Mouse (Mus musculus) kidney, adult 8-10 months (tissue): ENCODE measurements around the gene Farp1.
A peak's percentile ranks its signal among the peaks of the same experiment; 100 is the strongest.
"Not testable (repeated sequence)": the region's sequence is repeated elsewhere in the genome, so short reads cannot be mapped to it uniquely, and the experiment has no call there.

Experiments
- DNase-seq, 2 experiments: peaks; one replicate each; pipeline ENCODE4 v3.0.0; 2022

The Farp1 gene

GRCm38 (mm10) chr14:121034973-121035662 is at the start of gene Farp1:
TSS of gene Farp1 (plus strand) at chr14:121035200.
- DNase-seq, result peak; percentile 87 to 93

GRCm38 (mm10) chr14:120989126-120989525 is 45.9 kb upstream of the Farp1 start:
- DNase-seq, result no peak

DNA sequence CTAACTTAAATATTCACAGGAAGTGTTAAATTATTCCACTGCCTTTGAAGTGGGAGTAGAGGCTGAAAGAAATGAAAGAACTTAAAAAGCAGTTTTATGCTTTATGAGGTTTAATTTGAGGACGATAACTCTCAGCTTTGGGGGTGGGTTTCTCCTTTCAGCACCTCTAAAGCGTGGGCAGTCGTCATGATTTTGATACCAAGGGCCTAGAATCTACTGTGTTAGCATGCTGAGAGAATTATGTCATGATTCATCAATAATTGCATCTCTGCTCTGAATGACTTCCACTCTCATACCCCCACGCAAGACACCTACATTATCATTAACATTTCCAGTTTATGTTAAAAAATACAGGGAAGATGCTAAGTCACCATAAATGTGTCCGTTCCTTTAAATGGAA is 37.3 kb upstream of the Farp1 start:
- no peak for DNase-seq

- DNase-seq, result peak in 1 of 2 experiments; percentile 11
Observed at GRCm38 (mm10) chr14:121000561-121001340, 34.2 kb upstream of the Farp1 start.

- no peak for DNase-seq
Observed at GRCm38 (mm10) chr14:121005621-121006020, 29.4 kb upstream of the Farp1 start.

GRCm38 (mm10) chr14:121006021-121006420 is 29.0 kb upstream of the Farp1 start:
- no peak for DNase-seq

DNA sequence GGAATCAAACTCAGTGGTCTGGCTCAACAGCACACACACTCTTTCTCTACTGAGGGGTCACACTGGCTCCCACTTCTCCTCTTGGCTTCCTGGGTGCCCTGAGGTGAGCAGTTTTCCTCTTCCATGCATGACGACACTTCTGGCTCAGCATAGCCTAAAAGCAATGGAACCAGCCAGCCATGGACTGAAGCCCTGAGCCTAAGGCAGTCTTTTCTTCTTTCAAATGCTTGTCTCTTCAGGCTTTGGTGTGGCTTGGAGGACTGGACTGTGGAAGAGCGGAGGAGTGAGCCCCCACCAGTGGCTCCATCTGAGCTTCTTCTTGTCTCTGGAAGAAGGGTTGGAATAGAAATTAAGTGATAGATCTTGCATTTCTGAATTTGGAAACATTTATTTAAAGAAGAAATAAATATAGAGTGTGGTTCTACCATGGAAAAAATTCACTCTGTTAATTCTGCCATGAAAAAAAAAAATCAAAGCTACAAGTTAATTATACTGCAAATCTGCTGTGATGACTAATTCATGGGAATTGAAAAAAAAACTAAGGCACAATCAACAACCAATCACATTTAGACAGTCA is 19.8 kb upstream of the Farp1 start:
- no peak for DNase-seq

DNA sequence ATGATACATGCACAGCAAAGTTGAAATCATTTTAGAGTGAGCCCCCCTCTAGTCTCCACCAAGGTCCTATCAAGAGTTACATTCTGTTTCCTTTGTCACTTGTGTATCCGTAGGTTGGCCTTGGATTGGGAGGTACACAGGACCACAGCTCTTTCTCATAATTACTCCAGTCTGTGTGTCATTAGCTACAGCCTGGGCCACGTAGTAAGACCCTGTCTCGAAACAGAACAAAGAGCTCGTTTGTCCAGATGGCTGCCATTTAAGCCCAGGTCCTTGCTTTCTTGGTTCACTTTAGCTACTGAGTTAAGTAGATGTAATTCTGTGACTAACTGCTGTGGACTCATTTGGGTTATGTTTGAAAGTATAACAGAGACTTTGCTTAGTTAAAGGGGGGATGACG is 12.6 kb upstream of the Farp1 start:
- DNase-seq, result no peak

GRCm38 (mm10) chr14:121025381-121025780 is 9.6 kb upstream of the Farp1 start:
- no peak for DNase-seq

- no peak for DNase-seq
Observed at GRCm38 (mm10) chr14:121031396-121031795, 3.6 kb upstream of the Farp1 start.

GRCm38 (mm10) chr14:121034525-121034924 is 475 bp upstream of the Farp1 start:
- DNase-seq, result peak; percentile 65 to 72

DNA sequence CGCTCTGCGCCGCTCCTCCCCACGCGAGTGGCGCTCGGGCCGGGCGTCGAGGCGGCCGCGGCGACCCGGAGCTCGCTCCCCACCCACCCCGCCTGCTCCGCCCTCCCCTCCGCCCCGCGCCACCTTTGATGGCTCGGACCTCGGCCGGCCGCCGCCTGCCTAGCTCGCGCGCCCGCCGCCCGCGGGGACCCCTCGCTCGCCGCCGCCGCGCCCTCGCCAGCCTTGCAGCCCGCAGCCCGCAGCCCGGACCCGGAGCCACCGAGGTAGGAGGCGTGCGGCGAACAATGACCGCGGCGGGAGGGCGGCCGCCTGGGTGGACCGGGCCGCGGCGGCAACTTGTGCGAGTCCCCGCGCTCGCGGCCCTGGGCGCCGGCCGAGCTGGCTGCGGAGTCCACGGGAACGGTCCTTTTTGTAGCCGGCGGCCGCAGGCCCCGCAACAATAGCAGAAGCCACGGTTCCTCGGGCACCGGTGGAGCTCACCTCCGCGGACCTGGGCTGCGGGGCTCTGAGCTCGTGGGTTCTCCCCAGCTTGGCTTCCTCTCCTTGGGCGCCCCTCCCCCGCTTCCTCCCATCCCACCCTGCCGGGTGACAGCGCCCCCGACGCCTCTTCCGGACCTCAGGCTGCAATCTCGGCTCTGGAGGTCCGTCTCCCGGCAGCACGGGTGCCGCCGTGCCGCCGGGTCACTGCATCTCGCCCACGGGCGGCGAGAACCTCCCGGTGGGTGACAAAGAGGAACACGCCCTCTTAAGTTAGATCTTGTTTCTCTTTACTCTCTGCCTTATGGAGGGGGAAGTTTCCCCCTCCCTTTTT is 868 bp downstream of the Farp1 start:
- peak in 1 of 2 experiments; percentile 52 for DNase-seq

- peak in 1 of 2 experiments; percentile 26 for DNase-seq
Observed at GRCm38 (mm10) chr14:121036612-121037221, 1.7 kb downstream of the Farp1 start.

- DNase-seq, result no peak
Observed at GRCm38 (mm10) chr14:121037276-121037675, 2.3 kb downstream of the Farp1 start.

DNA sequence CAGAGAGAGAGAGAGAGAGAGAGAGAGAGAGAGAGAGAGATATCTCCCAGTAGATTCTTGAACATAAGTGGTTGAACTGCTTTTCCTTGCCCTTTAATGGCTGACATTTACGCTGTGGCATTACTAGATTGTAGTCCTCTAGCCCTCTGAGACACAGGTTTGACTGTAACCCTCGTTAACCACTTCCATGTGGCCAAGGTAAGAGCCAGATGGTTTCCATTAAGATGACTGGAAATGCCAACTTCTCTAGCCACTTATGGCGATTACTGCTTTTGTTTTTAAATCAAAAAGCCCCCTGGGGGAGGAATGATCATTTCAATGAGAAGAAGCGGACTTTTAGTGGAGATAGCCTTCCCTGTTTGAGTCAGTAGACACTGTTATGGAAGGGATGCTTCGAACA is 3.7 kb downstream of the Farp1 start:
- no peak for DNase-seq

DNA sequence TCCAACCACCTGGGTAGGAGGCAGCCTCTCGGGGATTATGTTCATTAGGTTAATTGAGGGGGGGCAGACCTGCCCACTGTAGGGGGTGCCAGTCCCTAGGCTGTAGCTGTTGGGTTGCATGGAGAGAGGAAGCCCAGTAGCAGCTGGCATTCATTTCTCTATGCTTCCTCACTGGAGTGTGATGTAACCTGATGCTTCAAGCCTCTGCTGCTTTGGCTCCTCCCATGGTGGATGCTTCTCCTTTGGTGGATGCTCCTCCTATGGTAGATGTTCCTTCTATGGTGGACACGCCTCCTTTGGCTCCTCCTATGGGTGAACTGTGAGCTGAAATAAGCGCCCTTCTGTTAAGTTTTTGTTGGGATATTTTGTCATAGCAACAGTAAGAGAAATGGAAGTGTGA is 9.1 kb downstream of the Farp1 start:
- no peak for DNase-seq

DNA sequence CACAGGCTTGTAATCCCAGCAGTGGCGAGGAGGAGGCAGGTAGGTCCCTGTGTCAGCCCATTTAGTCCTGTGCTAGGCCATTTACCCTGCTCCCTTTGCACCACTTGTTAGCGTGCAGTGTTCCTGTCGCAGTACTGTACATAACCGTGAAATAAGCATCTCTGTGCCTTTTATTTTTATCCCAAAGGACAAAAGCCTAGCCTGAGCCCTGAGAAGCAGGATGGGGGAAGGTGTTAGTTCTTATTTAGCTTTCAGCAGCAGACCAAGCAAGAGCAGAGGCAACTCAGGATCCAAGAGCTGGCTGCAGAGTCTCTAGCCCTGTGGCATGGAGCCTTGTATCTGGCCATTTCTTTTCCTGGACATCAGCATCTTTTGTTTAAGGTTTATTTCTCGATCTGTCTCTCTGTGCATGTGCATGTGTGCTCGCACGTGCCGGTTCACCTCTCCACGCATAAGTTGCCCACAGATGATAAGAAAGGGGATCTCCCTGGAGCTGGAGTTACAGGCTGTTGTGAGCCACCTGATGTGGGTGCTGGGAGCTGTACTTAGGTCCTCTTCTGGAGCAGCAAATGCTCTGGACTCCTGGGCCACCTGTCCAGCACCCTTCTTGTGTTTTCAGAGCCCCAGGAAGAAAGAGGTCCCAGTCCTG is 11.4 kb downstream of the Farp1 start:
- no peak for DNase-seq

DNA sequence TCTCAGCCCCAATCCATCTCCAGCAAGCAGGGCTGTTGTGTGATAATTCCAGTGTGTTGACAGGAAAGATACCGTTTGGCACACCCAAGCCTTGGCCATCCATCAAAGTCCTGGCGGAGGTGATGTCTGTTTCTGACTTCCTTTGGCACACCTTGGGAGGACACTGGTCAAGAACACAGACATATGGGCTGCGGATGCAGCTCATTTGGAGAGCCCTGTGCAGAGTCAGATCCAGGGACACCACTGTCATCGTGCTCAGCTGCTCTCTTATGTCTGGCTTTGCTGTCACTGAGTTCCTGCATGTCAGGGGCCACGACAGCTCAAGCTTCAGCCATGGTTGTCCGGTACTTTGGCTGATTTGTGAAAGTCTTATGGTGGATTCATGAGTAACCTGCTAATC is 12.8 kb downstream of the Farp1 start:
- DNase-seq, result no peak

DNA sequence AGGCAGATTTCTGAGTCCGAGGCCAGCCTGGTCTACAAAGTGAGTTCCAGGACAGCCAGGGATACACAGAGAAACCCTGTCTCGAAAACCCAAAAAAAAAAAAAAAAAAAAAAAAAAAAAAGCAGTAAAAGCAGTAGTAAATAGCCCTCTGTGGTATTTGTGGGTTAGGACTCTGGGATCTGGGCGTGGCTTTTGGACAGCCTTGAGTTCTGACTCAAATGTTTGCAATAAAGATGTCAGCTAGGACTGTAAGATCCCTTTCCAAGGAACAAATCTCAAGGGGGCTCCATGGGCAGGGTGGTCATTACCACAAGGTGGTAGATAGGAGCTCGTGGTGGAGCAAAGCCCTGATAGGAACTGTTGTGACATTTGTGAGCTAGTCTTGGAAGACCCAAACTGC is 16.0 kb downstream of the Farp1 start:
- not testable (repeated sequence) for DNase-seq

- DNase-seq, result peak; percentile 64 to 87
Observed at GRCm38 (mm10) chr14:121053020-121053518, 18.1 kb downstream of the Farp1 start.

DNA sequence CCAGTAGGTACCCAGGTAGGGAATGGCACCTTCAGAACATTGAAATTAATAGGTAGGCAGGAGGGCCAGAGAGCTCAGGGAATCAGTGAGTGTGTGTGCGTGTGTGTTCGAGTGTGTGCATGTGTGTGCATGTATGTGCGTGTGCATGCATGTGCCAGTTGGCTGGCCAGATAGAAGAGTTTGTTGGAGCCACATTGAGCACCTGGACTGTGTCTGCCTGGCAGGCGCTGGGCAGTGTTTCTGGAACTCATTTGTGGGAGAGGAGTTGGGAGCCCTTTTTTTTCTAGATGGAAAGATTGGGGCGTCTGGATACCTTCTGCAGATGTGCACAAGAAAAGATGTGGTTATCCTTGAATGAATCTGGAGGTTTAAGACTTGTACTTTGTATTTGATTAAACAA is 19.1 kb downstream of the Farp1 start:
- no peak for DNase-seq

GRCm38 (mm10) chr14:121057750-121058149 is 22.8 kb downstream of the Farp1 start:
- DNase-seq, result no peak
